Mouse (Mus musculus) mesoderm, embryonic 11.5 days (tissue): ENCODE results near the gene Crtc1.

Source experiments
- DNase-seq: peaks from one replicate; pipeline ENCODE4 v3.0.0-alpha.2; 2012; ENCODE audit warnings: low read depth, low spot score

Crtc1 gene

GRCm38 (mm10) chr8:70462516-70462813 lies 23.1 kb upstream of the Crtc1 start:
- DNase-seq, result no peak

- DNase-seq, result no peak
Measured at GRCm38 (mm10) chr8:70461765-70462515, 22.6 kb upstream of the Crtc1 start.

GRCm38 (mm10) chr8:70460606-70461005 lies 21.2 kb upstream of the Crtc1 start:
- DNase-seq, result no peak

- DNase-seq, result no peak
Measured at GRCm38 (mm10) chr8:70460199-70460598, 20.8 kb upstream of the Crtc1 start.

- DNase-seq, result no peak
Measured at GRCm38 (mm10) chr8:70459636-70460035, 20.3 kb upstream of the Crtc1 start.

- DNase-seq, result no peak
Measured at GRCm38 (mm10) chr8:70458462-70458861, 19.1 kb upstream of the Crtc1 start.

- DNase-seq, result no peak
Measured at GRCm38 (mm10) chr8:70457882-70458281, 18.5 kb upstream of the Crtc1 start.

- DNase-seq, result no peak
Measured at GRCm38 (mm10) chr8:70456996-70457395, 17.6 kb upstream of the Crtc1 start.

- no peak for DNase-seq
Measured at GRCm38 (mm10) chr8:70453852-70454251, 14.5 kb upstream of the Crtc1 start.

GRCm38 (mm10) chr8:70452196-70452966 lies 13.0 kb upstream of the Crtc1 start:
- DNase-seq, result no peak

GRCm38 (mm10) chr8:70447639-70448420 lies 8.5 kb upstream of the Crtc1 start:
- no peak for DNase-seq

- no peak for DNase-seq
Measured at GRCm38 (mm10) chr8:70445988-70446387, 6.6 kb upstream of the Crtc1 start.

GRCm38 (mm10) chr8:70443326-70443725 lies 3.9 kb upstream of the Crtc1 start:
- DNase-seq, result no peak

GRCm38 (mm10) chr8:70441565-70441964 lies 2.2 kb upstream of the Crtc1 start:
- DNase-seq, result no peak

- DNase-seq, result no peak
Measured at GRCm38 (mm10) chr8:70440246-70440645, 867 bp upstream of the Crtc1 start.

GRCm38 (mm10) chr8:70439848-70440179 lies 435 bp upstream of the Crtc1 start:
- DNase-seq, result no peak

- DNase-seq, result no peak
Measured at GRCm38 (mm10) chr8:70438423-70438822, 956 bp downstream of the Crtc1 start.

GRCm38 (mm10) chr8:70435156-70435555 lies 4.2 kb downstream of the Crtc1 start:
- DNase-seq, result no peak

- no peak for DNase-seq
Measured at GRCm38 (mm10) chr8:70432991-70433536, 6.3 kb downstream of the Crtc1 start.

GRCm38 (mm10) chr8:70431213-70431612 lies 8.2 kb downstream of the Crtc1 start:
- DNase-seq, result no peak

GRCm38 (mm10) chr8:70426300-70426907 lies 13.0 kb downstream of the Crtc1 start:
- no peak for DNase-seq

GRCm38 (mm10) chr8:70422722-70423121 lies 16.7 kb downstream of the Crtc1 start:
- DNase-seq, result no peak
